Mouse (Mus musculus): ENCODE results near the gene Stx18. TPM values are rescaled to one million over a fixed set of nuclear protein-coding genes. Genes with fewer than 3 reads are reported as not detected.

The Stx18 gene
- polyA plus RNA-seq, 1 experiment from 2014 or later: 53.2 TPM

- no peak overlapping the region for H3K9ac ChIP-seq (ENCODE audit: low read length)
- H3K9me3 ChIP-seq (ENCODE audit: control insufficient read depth, low read length): no peaks in the 10 kb centered on the region
- DNase-seq (ENCODE audit: low spot score): no peak
- no peak overlapping the region for H3K27ac ChIP-seq (ENCODE audit: low read depth, low read length)
- no peak for ATAC-seq (ENCODE audit: insufficient read depth, low FRiP score, low TSS enrichment)
- WGBS: 88% methylated on average over 4 of the region's 4 CpGs
- peaks cover 12% of the 10 kb centered on the region for H3K4me1 ChIP-seq (ENCODE audit: control insufficient read depth, insufficient read depth, low read length)
- no peak overlapping the region for H3K4me2 ChIP-seq (ENCODE audit: low read depth)
- no peaks in the 10 kb centered on the region for H3K36me3 ChIP-seq (ENCODE audit: control insufficient read depth, insufficient read depth, low read length)
- H3K27me3 ChIP-seq (ENCODE audit: control insufficient read depth, insufficient read depth, low read length): no peaks in the 10 kb centered on the region
- H3K4me3 ChIP-seq (ENCODE audit: low read depth, low read length): no peak overlapping the region
These were observed 25.6 kb downstream of the Stx18 start for GRCm38 (mm10) chr5:38064043-38064575.

- Histone ChIP-seq H3K36me3 (ENCODE audit: control insufficient read depth, insufficient read depth, low read length) (no peaks in the 10 kb centered on the region), H3K9ac (ENCODE audit: low read length) (no peak overlapping the region), H3K4me3 (ENCODE audit: low read depth, low read length) (no peak overlapping the region), H3K4me2 (ENCODE audit: low read depth) (no peak overlapping the region), H3K27me3 (ENCODE audit: control insufficient read depth, insufficient read depth, low read length) (no peaks in the 10 kb centered on the region), H3K9me3 (ENCODE audit: control insufficient read depth, low read length) (no peaks in the 10 kb centered on the region), H3K4me1 (ENCODE audit: control insufficient read depth, insufficient read depth, low read length) (peaks cover 12% of the 10 kb centered on the region), H3K27ac (ENCODE audit: low read depth, low read length) (peak overlapping the region; percentile 17; the same call in 1 of the 2 replicates)
- no peak for ATAC-seq (ENCODE audit: insufficient read depth, low FRiP score, low TSS enrichment)
- 17% methylated on average over 5 of the region's 5 CpGs for WGBS
- peak; percentile 26 for DNase-seq (ENCODE audit: low spot score)
These were observed 26.2 kb downstream of the Stx18 start for GRCm38 (mm10) chr5:38064701-38065100.

- no peak overlapping the region for H3K4me3 ChIP-seq (ENCODE audit: low read depth, low read length)
- peak overlapping the region; percentile 6; the same call in 1 of the 2 replicates for H3K27ac ChIP-seq (ENCODE audit: low read depth, low read length)
- peak; percentile 38; the same call in 1 of the 2 replicates for ATAC-seq (ENCODE audit: insufficient read depth, low FRiP score, low TSS enrichment)
- H3K4me1 ChIP-seq (ENCODE audit: control insufficient read depth, insufficient read depth, low read length): peaks cover 12% of the 10 kb centered on the region
- 53% methylated on average over 2 of the region's 2 CpGs for WGBS
- no peak for DNase-seq (ENCODE audit: low spot score)
- no peaks in the 10 kb centered on the region for H3K27me3 ChIP-seq (ENCODE audit: control insufficient read depth, insufficient read depth, low read length)
- H3K9me3 ChIP-seq (ENCODE audit: control insufficient read depth, low read length): no peaks in the 10 kb centered on the region
- no peak overlapping the region for H3K4me2 ChIP-seq (ENCODE audit: low read depth)
- no peaks in the 10 kb centered on the region for H3K36me3 ChIP-seq (ENCODE audit: control insufficient read depth, insufficient read depth, low read length)
- no peak overlapping the region for H3K9ac ChIP-seq (ENCODE audit: low read length)
These were observed 26.9 kb downstream of the Stx18 start for GRCm38 (mm10) chr5:38065454-38065853.

- no peaks in the 10 kb centered on the region for H3K27me3 ChIP-seq (ENCODE audit: control insufficient read depth, insufficient read depth, low read length)
- H3K27ac ChIP-seq (ENCODE audit: low read depth, low read length): no peak overlapping the region
- peaks cover 9% of the 10 kb centered on the region for H3K4me1 ChIP-seq (ENCODE audit: control insufficient read depth, insufficient read depth, low read length)
- H3K4me2 ChIP-seq (ENCODE audit: low read depth): no peak overlapping the region
- H3K9me3 ChIP-seq (ENCODE audit: control insufficient read depth, low read length): no peaks in the 10 kb centered on the region
- H3K36me3 ChIP-seq (ENCODE audit: control insufficient read depth, insufficient read depth, low read length): no peaks in the 10 kb centered on the region
- DNase-seq (ENCODE audit: low spot score): no peak
- ATAC-seq (ENCODE audit: insufficient read depth, low FRiP score, low TSS enrichment): no peak
- WGBS: 86% methylated on average over 1 of the region's 1 CpGs
- no peak overlapping the region for H3K4me3 ChIP-seq (ENCODE audit: low read depth, low read length)
- H3K9ac ChIP-seq (ENCODE audit: low read length): no peak overlapping the region
These were observed 28.1 kb downstream of the Stx18 start for GRCm38 (mm10) chr5:38066606-38067005.

- Histone ChIP-seq H3K4me3 (ENCODE audit: low read depth, low read length) (no peak overlapping the region), H3K27me3 (ENCODE audit: control insufficient read depth, insufficient read depth, low read length) (no peaks in the 10 kb centered on the region), H3K4me2 (ENCODE audit: low read depth) (no peak overlapping the region), H3K36me3 (ENCODE audit: control insufficient read depth, insufficient read depth, low read length) (no peaks in the 10 kb centered on the region), H3K9me3 (ENCODE audit: control insufficient read depth, low read length) (no peaks in the 10 kb centered on the region), H3K9ac (ENCODE audit: low read length) (no peak overlapping the region), H3K27ac (ENCODE audit: low read depth, low read length) (no peak overlapping the region), H3K4me1 (ENCODE audit: control insufficient read depth, insufficient read depth, low read length) (no peaks in the 10 kb centered on the region)
- 40% methylated on average over 4 of the region's 4 CpGs for WGBS
- DNase-seq (ENCODE audit: low spot score) (no peak), ATAC-seq (ENCODE audit: insufficient read depth, low FRiP score, low TSS enrichment) (no peak)
These were observed 37.8 kb downstream of the Stx18 start for GRCm38 (mm10) chr5:38076326-38076725.

GRCm38 (mm10) chr5:38078575-38078974 is 40.0 kb downstream of the Stx18 start:
- H3K9ac ChIP-seq (ENCODE audit: low read length): no peak overlapping the region
- ATAC-seq (ENCODE audit: insufficient read depth, low FRiP score, low TSS enrichment) (no peak), DNase-seq (ENCODE audit: low spot score) (no peak)
- no peak overlapping the region for H3K4me3 ChIP-seq (ENCODE audit: low read depth, low read length)
- 90% methylated on average over 3 of the region's 3 CpGs for WGBS
- H3K4me2 ChIP-seq (ENCODE audit: low read depth): no peak overlapping the region
- H3K4me1 ChIP-seq (ENCODE audit: control insufficient read depth, insufficient read depth, low read length): peaks cover 4% of the 10 kb centered on the region; the same call in 1 of the 2 replicates
- H3K27ac ChIP-seq (ENCODE audit: low read depth, low read length): no peak overlapping the region
- H3K36me3 ChIP-seq (ENCODE audit: control insufficient read depth, insufficient read depth, low read length): no peaks in the 10 kb centered on the region
- no peaks in the 10 kb centered on the region for H3K27me3 ChIP-seq (ENCODE audit: control insufficient read depth, insufficient read depth, low read length)
- no peaks in the 10 kb centered on the region for H3K9me3 ChIP-seq (ENCODE audit: control insufficient read depth, low read length)

GRCm38 (mm10) chr5:38080472-38080871 is 41.9 kb downstream of the Stx18 start:
- Histone ChIP-seq H3K4me1 (ENCODE audit: control insufficient read depth, insufficient read depth, low read length) (peaks cover 9% of the 10 kb centered on the region), H3K27ac (ENCODE audit: low read depth, low read length) (no peak overlapping the region), H3K27me3 (ENCODE audit: control insufficient read depth, insufficient read depth, low read length) (no peaks in the 10 kb centered on the region), H3K9me3 (ENCODE audit: control insufficient read depth, low read length) (no peaks in the 10 kb centered on the region), H3K4me3 (ENCODE audit: low read depth, low read length) (no peak overlapping the region), H3K4me2 (ENCODE audit: low read depth) (no peak overlapping the region), H3K9ac (ENCODE audit: low read length) (no peak overlapping the region), H3K36me3 (ENCODE audit: control insufficient read depth, insufficient read depth, low read length) (no peaks in the 10 kb centered on the region)
- DNase-seq (ENCODE audit: low spot score) (no peak), ATAC-seq (ENCODE audit: insufficient read depth, low FRiP score, low TSS enrichment) (no peak)
- WGBS: 89% methylated on average over 1 of the region's 1 CpGs

- WGBS: 39% methylated on average over 3 of the region's 3 CpGs
- Histone ChIP-seq H3K4me2 (ENCODE audit: low read depth) (0 out of 2 replicates have a peak overlapping the region, but pooled peaks have one; percentile 9), H3K4me3 (ENCODE audit: low read depth, low read length) (no peak overlapping the region), H3K27ac (ENCODE audit: low read depth, low read length) (no peak overlapping the region), H3K4me1 (ENCODE audit: control insufficient read depth, insufficient read depth, low read length) (peaks cover 13% of the 10 kb centered on the region), H3K9me3 (ENCODE audit: control insufficient read depth, low read length) (no peaks in the 10 kb centered on the region), H3K36me3 (ENCODE audit: control insufficient read depth, insufficient read depth, low read length) (no peaks in the 10 kb centered on the region), H3K27me3 (ENCODE audit: control insufficient read depth, insufficient read depth, low read length) (no peaks in the 10 kb centered on the region), H3K9ac (ENCODE audit: low read length) (no peak overlapping the region)
- DNase-seq (ENCODE audit: low spot score) (no peak), ATAC-seq (ENCODE audit: insufficient read depth, low FRiP score, low TSS enrichment) (no peak; the same call in 1 of the 2 replicates)
These were observed 44.0 kb downstream of the Stx18 start for GRCm38 (mm10) chr5:38082589-38082988.

- H3K9ac ChIP-seq (ENCODE audit: low read length): no peak overlapping the region
- no peaks in the 10 kb centered on the region for H3K27me3 ChIP-seq (ENCODE audit: control insufficient read depth, insufficient read depth, low read length)
- H3K4me3 ChIP-seq (ENCODE audit: low read depth, low read length): no peak overlapping the region
- DNase-seq (ENCODE audit: low spot score) (no peak), ATAC-seq (ENCODE audit: insufficient read depth, low FRiP score, low TSS enrichment) (no peak)
- H3K4me1 ChIP-seq (ENCODE audit: control insufficient read depth, insufficient read depth, low read length): peaks cover 13% of the 10 kb centered on the region
- H3K4me2 ChIP-seq (ENCODE audit: low read depth): 0 out of 2 replicates have a peak overlapping the region, but pooled peaks have one; percentile 16
- no peaks in the 10 kb centered on the region for H3K36me3 ChIP-seq (ENCODE audit: control insufficient read depth, insufficient read depth, low read length)
- no peaks in the 10 kb centered on the region for H3K9me3 ChIP-seq (ENCODE audit: control insufficient read depth, low read length)
- no peak overlapping the region for H3K27ac ChIP-seq (ENCODE audit: low read depth, low read length)
- 44% methylated on average over 5 of the region's 5 CpGs for WGBS
These were observed 44.8 kb downstream of the Stx18 start for GRCm38 (mm10) chr5:38083362-38083761.

Data from neural tube, embryonic 11.5 days (tissue).